Comparison of ENCODE assay signal across 8 mouse cellular contexts in the genomic region with DNA sequence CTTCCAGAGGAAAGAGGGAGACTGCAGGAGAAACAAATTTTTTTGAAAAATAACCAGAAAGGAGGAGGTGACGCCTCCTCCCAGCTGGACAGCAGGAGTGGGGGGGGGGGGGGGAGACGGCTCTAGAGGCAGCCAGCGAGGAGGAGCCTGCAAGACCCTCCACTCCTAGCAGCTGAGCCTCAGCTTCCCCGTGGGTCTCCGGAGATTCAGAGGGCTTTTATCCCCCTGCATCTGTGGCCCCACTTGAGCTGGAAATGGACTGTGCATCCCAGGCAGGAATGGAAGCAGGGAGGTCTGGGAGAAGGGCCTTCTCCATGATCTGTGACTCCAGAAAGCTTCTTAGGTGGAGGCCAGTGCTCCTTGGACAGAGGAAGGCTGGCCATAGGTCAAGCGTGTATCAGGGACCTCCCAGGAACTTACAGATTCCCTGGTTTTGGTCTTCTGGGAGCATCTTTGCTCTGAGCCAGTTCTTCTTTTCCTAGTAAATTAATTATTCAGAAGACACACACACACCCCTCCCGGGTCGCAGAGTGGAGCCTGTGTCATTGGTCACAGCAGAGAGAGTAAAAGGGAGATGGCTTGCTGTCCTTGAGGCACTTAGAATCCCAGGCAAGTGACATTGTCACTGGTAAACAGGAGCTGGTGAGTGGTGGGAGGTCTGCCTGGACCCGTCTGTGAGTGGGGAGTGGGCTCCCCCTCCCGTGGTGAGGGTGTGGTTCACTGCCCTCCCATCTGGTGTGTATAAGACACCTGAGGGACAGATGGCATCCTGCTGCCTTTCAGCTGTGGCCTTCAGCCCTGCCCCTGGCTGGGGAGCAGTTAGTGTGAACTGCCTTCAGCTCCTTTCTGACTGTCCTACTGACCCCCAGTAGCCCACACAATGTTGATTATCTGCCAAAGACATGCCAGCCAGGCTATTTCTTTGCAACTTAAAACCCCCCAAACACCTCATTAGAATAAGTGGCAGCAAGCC. TPM values are rescaled to one million over a fixed set of nuclear protein-coding genes. Genes with fewer than 3 reads are reported as not detected.
DNase-seq lines count a peak whose midpoint lies in the region; ATAC-seq and TF ChIP-seq lines count a peak whose summit lies in the region.

No protein-coding gene starts in this region.

- no peak for TF ChIP-seq CTCF in lung, embryonic 14.5 days (IDR thresholded peaks at IDR 0.05; ENCODE audit: low read depth)
- no peak for TF ChIP-seq CTCF in hindbrain, postnatal 0 days (IDR thresholded peaks at IDR 0.05; ENCODE audit: low read depth)

- peak; percentile 29; the same call in 1 of the 2 replicates for ATAC-seq in lung, embryonic 14.5 days (ENCODE audit: insufficient read depth)
- ATAC-seq in hindbrain, postnatal 0 days = peak; percentile 19; the same call in 1 of the 2 replicates

- intact Hi-C loops in gastrocnemius, postnatal 14 days (cut with DNase I; ENCODE audit: low total_unique reads) = no loop called here

- H3K4me1 ChIP-seq in lung, embryonic 14.5 days (ENCODE audit: insufficient read depth) = peaks cover 13% of the 10 kb centered on the region; the same call in 1 of the 2 replicates
- H3K4me1 ChIP-seq in hindbrain, postnatal 0 days (ENCODE audit: insufficient read depth, low read length) = peaks cover 41% of the 10 kb centered on the region

- peak overlapping the region; percentile 41 for H3K4me3 ChIP-seq in lung, embryonic 14.5 days (ENCODE audit: low read depth, low read length)
- peak overlapping the region; percentile 50 for H3K4me3 ChIP-seq in hindbrain, postnatal 0 days (ENCODE audit: low read length)

- peak overlapping the region; percentile 78 for H3K4me2 ChIP-seq in lung, embryonic 14.5 days
- H3K4me2 ChIP-seq in hindbrain, postnatal 0 days (ENCODE audit: low read depth, low read length) = peak overlapping the region; percentile 77

- peak overlapping the region; percentile 48; the same call in 1 of the 2 replicates for H3K9ac ChIP-seq in lung, embryonic 14.5 days
- H3K9ac ChIP-seq in hindbrain, postnatal 0 days (replicated peaks; ENCODE audit: low read length) = peak overlapping the region; percentile 65

- peaks cover 24% of the 10 kb centered on the region for H3K27me3 ChIP-seq in lung, embryonic 14.5 days (ENCODE audit: insufficient read depth, low read length)
- H3K27me3 ChIP-seq in hindbrain, postnatal 0 days (ENCODE audit: insufficient read depth, low read length) = no peaks in the 10 kb centered on the region

- H3K9me3 ChIP-seq in lung, embryonic 14.5 days (ENCODE audit: low read depth, low read length) = no peaks in the 10 kb centered on the region
- H3K9me3 ChIP-seq in hindbrain, postnatal 0 days (ENCODE audit: low read length) = no peaks in the 10 kb centered on the region

- H3K27ac ChIP-seq in lung, embryonic 14.5 days (ENCODE audit: low read depth) = no peak overlapping the region
- peak overlapping the region; percentile 74 for H3K27ac ChIP-seq in hindbrain, postnatal 0 days

- H3K36me3 ChIP-seq in lung, embryonic 14.5 days (ENCODE audit: insufficient read depth) = no peaks in the 10 kb centered on the region
- no peaks in the 10 kb centered on the region for H3K36me3 ChIP-seq in hindbrain, postnatal 0 days (ENCODE audit: insufficient read depth, low read length)

- DNase-seq in lung, embryonic 14.5 days = peak; percentile 74
- DNase-seq in lung, postnatal 36 days = no peak
- DNase-seq in cerebellum, postnatal 36 days = peak; percentile 41 to 52
- DNase-seq in hindbrain, postnatal 0 days (ENCODE audit: low spot score) = peak; percentile 63
- DNase-seq in retina, embryonic 14.5 days (ENCODE audit: low spot score) = peak; percentile 53
- no peak for DNase-seq in layer of hippocampus, postnatal 10 days (ENCODE audit: low spot score in 2 of 2)
- no peak for DNase-seq in gastrocnemius, postnatal 14 days
- DNase-seq in left cerebral cortex, adult 9 months (ENCODE audit: low spot score in 2 of 2) = no peak

- 4% methylated on average over 9 of the region's 10 CpGs for WGBS in lung, embryonic 14.5 days
- WGBS in hindbrain, postnatal 0 days = 4% methylated on average over 8 of the region's 10 CpGs

RNA-seq across cellular contexts. Expression of a gene that starts 1.0 kb away (rescaled TPM):
- polyA plus RNA-seq in lung, embryonic 14.5 days (2014; fragmentation: Nextera tagmentation; extraction: Ambion mirVana) = 3.2 and 3.6 TPM in 2 replicates
- 145 and 146 TPM in 2 replicates for total RNA-seq in hindbrain, postnatal 0 days (2014; rRNA removed)
- polyA plus RNA-seq in hindbrain, postnatal 0 days (2015; fragmentation: Nextera tagmentation; extraction: Ambion mirVana) = 61.5 and 70.8 TPM in 2 replicates
- total RNA-seq in layer of hippocampus, postnatal 10 days (2021) = 10 to 100 TPM; 88.5 to 89.7 TPM
- total RNA-seq in gastrocnemius, postnatal 14 days (2021) = under 1 TPM; 0.18 to 0.27 TPM

Comparison
In these comparisons a context has a peak if more than half of its experiments do, and no peak if none do; other contexts are left out.
1. DNase-seq: peak in lung, embryonic 14.5 days (single experiment), cerebellum, postnatal 36 days (2 of 2), hindbrain, postnatal 0 days (single experiment) and retina, embryonic 14.5 days (single experiment); none in lung, postnatal 36 days (single experiment), layer of hippocampus, postnatal 10 days (0 of 2), gastrocnemius, postnatal 14 days (single experiment) and left cerebral cortex, adult 9 months (0 of 2).
2. RNA of a gene that starts 1.0 kb away (total RNA-seq): 145 to 146 TPM in hindbrain, postnatal 0 days and 88.5 to 89.7 TPM in layer of hippocampus, postnatal 10 days; 0.18 to 0.27 TPM in gastrocnemius, postnatal 14 days; every median in the first group is over 10 times any median in the second.